Comparison of ENCODE assay signal across 31 mouse cellular contexts in the genomic region with DNA sequence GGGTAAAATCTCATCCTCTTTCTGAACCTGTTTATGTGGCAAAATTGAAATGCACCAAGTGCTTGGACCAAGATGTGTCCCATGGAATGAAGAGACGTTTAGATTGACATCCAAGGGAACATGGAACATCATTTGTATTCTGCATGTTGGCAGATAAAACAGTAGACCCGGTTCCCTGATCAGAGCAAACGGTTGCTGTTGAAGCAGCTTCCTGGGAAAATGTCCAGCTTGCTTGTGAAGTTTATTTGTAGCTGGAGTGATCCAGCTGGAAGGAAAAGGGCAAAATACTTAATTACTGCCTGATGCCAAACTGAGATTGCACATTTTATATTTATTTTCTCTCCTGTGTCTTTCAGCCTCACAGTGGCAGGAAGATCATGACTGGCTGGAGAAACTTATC. TPM values are rescaled to one million over a fixed set of nuclear protein-coding genes. Genes with fewer than 3 reads are reported as not detected.
DNase-seq lines count a peak whose midpoint lies in the region; ATAC-seq and TF ChIP-seq lines count a peak whose summit lies in the region.
"Had no signal": no experiment of that assay in that cellular context is flagged by ENCODE, and none has a peak within 500 bp of the region (broad histone marks: within the 10 kb centered on the region; RNA-seq: fewer than 3 reads in every experiment).

No protein-coding gene starts in this region.

- TF ChIP-seq CTCF in forebrain, postnatal 0 days (IDR thresholded peaks at IDR 0.05; ENCODE audit: low read depth), result no peak
- no peak for TF ChIP-seq CTCF in lung, embryonic 14.5 days (IDR thresholded peaks at IDR 0.05; ENCODE audit: low read depth)
- TF ChIP-seq CTCF in lung, postnatal 0 days (IDR thresholded peaks at IDR 0.05), result no peak

- peak; percentile 32; the same call in 1 of the 2 replicates for ATAC-seq in forebrain, postnatal 0 days
- no peak for ATAC-seq in forebrain, embryonic 12.5 days (ENCODE audit: low FRiP score)
- ATAC-seq in lung, embryonic 14.5 days (ENCODE audit: insufficient read depth), result no peak
- ATAC-seq in lung, postnatal 0 days, result no peak
- no peak for ATAC-seq in intestine, embryonic 16.5 days
- ATAC-seq: liver, embryonic 12.5 days had no signal

- H3K27ac ChIP-seq in forebrain, postnatal 0 days (ENCODE audit: low read depth, low read length), result no peak overlapping the region
- H3K27ac ChIP-seq in forebrain, embryonic 12.5 days, result no peak overlapping the region
- H3K27ac ChIP-seq in lung, embryonic 14.5 days (ENCODE audit: low read depth), result no peak overlapping the region
- H3K27ac ChIP-seq in lung, postnatal 0 days (ENCODE audit: low read length), result no peak overlapping the region
- no peak overlapping the region for H3K27ac ChIP-seq in intestine, embryonic 16.5 days (ENCODE audit: low read length)
- H3K27ac ChIP-seq: embryonic facial prominence, embryonic 12.5 days; heart, embryonic 15.5 days; liver, embryonic 12.5 days; lung, embryonic 15.5 days had no signal

- no peak overlapping the region for H3K4me2 ChIP-seq in forebrain, postnatal 0 days (ENCODE audit: low read depth)
- H3K4me2 ChIP-seq in forebrain, embryonic 12.5 days, result no peak overlapping the region
- H3K4me2 ChIP-seq in lung, embryonic 14.5 days, result no peak overlapping the region
- no peak overlapping the region for H3K4me2 ChIP-seq in lung, postnatal 0 days (replicated peaks; ENCODE audit: low read depth, low read length)
- no peak overlapping the region for H3K4me2 ChIP-seq in intestine, embryonic 16.5 days (ENCODE audit: low read depth, low read length)
- H3K4me2 ChIP-seq: embryonic facial prominence, embryonic 12.5 days; heart, embryonic 15.5 days; liver, embryonic 12.5 days; lung, embryonic 15.5 days had no signal

- no peak for TF ChIP-seq EP300 in lung, postnatal 0 days (IDR thresholded peaks at IDR 0.05)

- H3K4me3 ChIP-seq in forebrain, postnatal 0 days (ENCODE audit: low read depth, low read length), result no peak overlapping the region
- H3K4me3 ChIP-seq in forebrain, embryonic 12.5 days (replicated peaks), result no peak overlapping the region
- no peak overlapping the region for H3K4me3 ChIP-seq in lung, embryonic 14.5 days (ENCODE audit: low read depth, low read length)
- H3K4me3 ChIP-seq in lung, postnatal 0 days (ENCODE audit: low read depth, low read length), result no peak overlapping the region
- no peak overlapping the region for H3K4me3 ChIP-seq in intestine, embryonic 16.5 days (ENCODE audit: low read length)
- H3K4me3 ChIP-seq: embryonic facial prominence, embryonic 12.5 days; erythroblast, embryonic 14.5 days; heart, embryonic 15.5 days; liver, embryonic 12.5 days; lung, embryonic 15.5 days had no signal

- no peaks in the 10 kb centered on the region for H3K36me3 ChIP-seq in forebrain, postnatal 0 days (ENCODE audit: insufficient read depth)
- no peaks in the 10 kb centered on the region for H3K36me3 ChIP-seq in forebrain, embryonic 12.5 days (replicated peaks)
- H3K36me3 ChIP-seq in lung, embryonic 14.5 days (ENCODE audit: insufficient read depth), result no peaks in the 10 kb centered on the region
- no peaks in the 10 kb centered on the region for H3K36me3 ChIP-seq in lung, postnatal 0 days (ENCODE audit: insufficient read depth, low read length)
- H3K36me3 ChIP-seq in intestine, embryonic 16.5 days (ENCODE audit: control insufficient read depth, insufficient read depth, low read length), result no peaks in the 10 kb centered on the region
- H3K36me3 ChIP-seq: embryonic facial prominence, embryonic 12.5 days; heart, embryonic 15.5 days; liver, embryonic 12.5 days; lung, embryonic 15.5 days had no signal

- H3K9me3 ChIP-seq in forebrain, postnatal 0 days (ENCODE audit: low read length), result no peaks in the 10 kb centered on the region
- no peaks in the 10 kb centered on the region for H3K9me3 ChIP-seq in forebrain, embryonic 12.5 days
- H3K9me3 ChIP-seq in lung, embryonic 14.5 days (ENCODE audit: low read depth, low read length), result no peaks in the 10 kb centered on the region
- no peaks in the 10 kb centered on the region for H3K9me3 ChIP-seq in lung, postnatal 0 days (ENCODE audit: low read length)
- H3K9me3 ChIP-seq in intestine, embryonic 16.5 days (ENCODE audit: control insufficient read depth, low read length), result no peaks in the 10 kb centered on the region
- H3K9me3 ChIP-seq: embryonic facial prominence, embryonic 12.5 days; heart, embryonic 15.5 days; liver, embryonic 12.5 days; lung, embryonic 15.5 days had no signal

- no peak overlapping the region for H3K9ac ChIP-seq in forebrain, postnatal 0 days
- H3K9ac ChIP-seq in forebrain, embryonic 12.5 days, result no peak overlapping the region
- H3K9ac ChIP-seq in lung, embryonic 14.5 days, result no peak overlapping the region
- H3K9ac ChIP-seq in lung, postnatal 0 days (replicated peaks; ENCODE audit: low read depth), result no peak overlapping the region
- H3K9ac ChIP-seq in intestine, embryonic 16.5 days (ENCODE audit: low read depth, low read length), result no peak overlapping the region
- H3K9ac ChIP-seq: embryonic facial prominence, embryonic 12.5 days; heart, embryonic 15.5 days; liver, embryonic 12.5 days; lung, embryonic 15.5 days had no signal

- WGBS in forebrain, postnatal 0 days, result 27% methylated on average over 3 of the region's 3 CpGs
- 75% methylated on average over 3 of the region's 3 CpGs for WGBS in forebrain, embryonic 12.5 days
- 31% methylated on average over 3 of the region's 3 CpGs for WGBS in lung, embryonic 14.5 days
- WGBS in lung, postnatal 0 days, result 35% methylated on average over 3 of the region's 3 CpGs
- 52% methylated on average over 3 of the region's 3 CpGs for WGBS in intestine, embryonic 16.5 days

- H3K27me3 ChIP-seq in forebrain, postnatal 0 days (ENCODE audit: insufficient read depth, low read length), result no peaks in the 10 kb centered on the region
- no peaks in the 10 kb centered on the region for H3K27me3 ChIP-seq in forebrain, embryonic 12.5 days
- H3K27me3 ChIP-seq in lung, embryonic 14.5 days (ENCODE audit: insufficient read depth, low read length), result no peaks in the 10 kb centered on the region
- no peaks in the 10 kb centered on the region for H3K27me3 ChIP-seq in lung, postnatal 0 days (replicated peaks; ENCODE audit: insufficient read depth, low read length)
- H3K27me3 ChIP-seq in intestine, embryonic 16.5 days (replicated peaks; ENCODE audit: control insufficient read depth, insufficient read depth, low read length), result no peaks in the 10 kb centered on the region
- H3K27me3 ChIP-seq: CH12.LX; embryonic facial prominence, embryonic 12.5 days; heart, embryonic 15.5 days; liver, embryonic 12.5 days; lung, embryonic 15.5 days had no signal

- DNase-seq in forebrain, postnatal 0 days, result peak; percentile 56
- peak; percentile 56 for DNase-seq in lung, embryonic 14.5 days
- no peak for DNase-seq in lung, postnatal 0 days (ENCODE audit: low spot score)
- peak; percentile 38 for DNase-seq in adipocyte (ENCODE audit: low spot score)
- DNase-seq in layer of hippocampus, adult 9-10 months (ENCODE audit: low spot score), result peak; percentile 11
- DNase-seq in cerebellum, postnatal 25 days, result no peak
- DNase-seq: adrenal gland, postnatal 36 days; cerebellum, adult 9-10 months; gastrocnemius, postnatal 10 days; heart, adult 11 months; kidney, adult 2 months; kidney, postnatal 14 days; thymus, postnatal 25 days had no signal

- peaks cover 10% of the 10 kb centered on the region; the same call in 1 of the 2 replicates for H3K4me1 ChIP-seq in forebrain, postnatal 0 days (ENCODE audit: insufficient read depth)
- peaks cover 3% of the 10 kb centered on the region; the same call in 1 of the 2 replicates for H3K4me1 ChIP-seq in forebrain, embryonic 12.5 days
- no peaks in the 10 kb centered on the region for H3K4me1 ChIP-seq in lung, embryonic 14.5 days (ENCODE audit: insufficient read depth)
- no peaks in the 10 kb centered on the region for H3K4me1 ChIP-seq in lung, postnatal 0 days (ENCODE audit: insufficient read depth, low read depth, low read length)
- no peaks in the 10 kb centered on the region for H3K4me1 ChIP-seq in intestine, embryonic 16.5 days (ENCODE audit: control insufficient read depth, insufficient read depth, low read length)
- H3K4me1 ChIP-seq: embryonic facial prominence, embryonic 12.5 days; heart, embryonic 15.5 days; liver, embryonic 12.5 days; lung, embryonic 15.5 days had no signal

RNA-seq across cellular contexts. Expression of gene Gm9972, which starts 26.7 kb away (rescaled TPM):
- not detected in 2 replicates for total RNA-seq in forebrain, postnatal 0 days (2014; rRNA removed)
- polyA plus RNA-seq in forebrain, postnatal 0 days (2015; fragmentation: Nextera tagmentation; extraction: Ambion mirVana), result not detected in 2 replicates
- polyA plus RNA-seq in forebrain, embryonic 12.5 days (2016; fragmentation: Nextera tagmentation; extraction: Ambion mirVana), result not detected in 2 replicates
- not detected in 2 replicates for polyA plus RNA-seq in lung, embryonic 14.5 days (2014; fragmentation: Nextera tagmentation; extraction: Ambion mirVana)
- not detected in 2 replicates for polyA plus RNA-seq in lung, postnatal 0 days (2015; fragmentation: Nextera tagmentation; extraction: Ambion mirVana)
- not detected in 2 replicates for polyA plus RNA-seq in intestine, embryonic 16.5 days (2015; fragmentation: Nextera tagmentation; extraction: Ambion mirVana)
- total RNA-seq: adrenal gland, postnatal 36 days; CH12.LX; gastrocnemius, postnatal 10 days; hematopoietic stem cell, adult 5-6 weeks; left cerebral cortex, adult 18-20 months; megakaryocyte-erythroid progenitor cell, adult 5-6 weeks; MEL; monocyte, adult 5-6 weeks had no signal
- polyA plus RNA-seq: erythroblast, embryonic 14.5 days; frontal cortex, adult 2 months; heart, embryonic 15.5 days; kidney, adult 2 months; limb, embryonic 11.5 days; liver, embryonic 12.5 days; neural tube, embryonic 11.5 days; small intestine, adult 2 months; testis, adult 2 months had no signal

Comparison
In these comparisons a context has a peak if more than half of its experiments do, and no peak if none do; other contexts are left out.
1. DNase-seq: peak in forebrain, postnatal 0 days (single experiment), lung, embryonic 14.5 days (single experiment), adipocyte (single experiment) and layer of hippocampus, adult 9-10 months (single experiment); none in lung, postnatal 0 days (single experiment) and cerebellum, postnatal 25 days (0 of 2).